Mouse (Mus musculus) brown adipose tissue, adult 24 weeks (tissue): ENCODE measurements around the gene Foxa2. TPM values are rescaled to one million over a fixed set of nuclear protein-coding genes. Genes with fewer than 3 reads are reported as not detected.

Source experiments
- H3K27ac ChIP-seq: fragments of 200-500 bp; replicated peaks from 2 replicates; pipeline ENCODE4 v1.5.1; 2012; ENCODE audit warnings: low read depth, mild to moderate bottlenecking, low read length
- H3K4me1 ChIP-seq: fragments of 200-500 bp; 2 replicates; pipeline ENCODE4 v1.6.1; 2012; ENCODE audit warnings: low read length, mixed read lengths; ENCODE audit not compliant: control insufficient read depth, insufficient read depth, insufficient read length
- H3K4me3 ChIP-seq: fragments of 200-500 bp; 2 replicates; pipeline ENCODE4 v1.5.1; 2012; ENCODE audit warnings: low read depth, mild to moderate bottlenecking, low read length, moderate library complexity; ENCODE audit not compliant: insufficient read depth
- polyA plus RNA-seq: library from polyadenylated mRNA; stranded (reverse); fragments of >200 nt; gene quantifications from 2 replicates; pipeline ENCODE4 v1.2.4, GENCODE M21; 2012; ENCODE audit not compliant: missing spikeins, insufficient read depth, insufficient read length

The Foxa2 gene
- polyA plus RNA-seq, 1 experiment = not detected

GRCm38 (mm10) chr2:147998206-147998966 is 48.4 kb downstream of the Foxa2 start:
- Histone ChIP-seq H3K4me3 (no peak overlapping the region), H3K27ac (no peak overlapping the region), H3K4me1 (no peaks in the 10 kb centered on the region)

GRCm38 (mm10) chr2:147996781-147997180 is 50.0 kb downstream of the Foxa2 start:
- H3K4me1 ChIP-seq = no peaks in the 10 kb centered on the region
- no peak overlapping the region for H3K27ac ChIP-seq
- no peak overlapping the region for H3K4me3 ChIP-seq

DNA sequence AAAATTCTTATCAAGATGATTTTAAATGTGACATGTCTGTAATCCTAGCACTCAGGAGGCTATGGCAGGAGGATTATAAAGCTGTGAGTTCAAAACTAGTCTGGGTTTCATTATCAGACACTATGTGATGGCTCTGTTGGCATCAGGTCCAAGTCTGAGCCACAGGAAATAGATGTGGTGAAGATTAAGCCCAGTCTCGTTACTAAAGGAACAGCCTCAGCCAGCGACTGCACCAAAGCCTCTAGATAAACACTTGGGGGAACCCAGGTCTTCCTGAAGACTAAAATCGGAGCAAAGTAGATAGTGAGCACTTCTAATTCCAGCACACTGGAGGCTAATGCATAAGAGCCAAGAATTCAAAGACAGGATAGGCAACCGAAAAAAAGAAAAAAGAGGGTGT is 52.9 kb downstream of the Foxa2 start:
- Histone ChIP-seq H3K4me1 (no peaks in the 10 kb centered on the region), H3K4me3 (no peak overlapping the region), H3K27ac (no peak overlapping the region)

DNA sequence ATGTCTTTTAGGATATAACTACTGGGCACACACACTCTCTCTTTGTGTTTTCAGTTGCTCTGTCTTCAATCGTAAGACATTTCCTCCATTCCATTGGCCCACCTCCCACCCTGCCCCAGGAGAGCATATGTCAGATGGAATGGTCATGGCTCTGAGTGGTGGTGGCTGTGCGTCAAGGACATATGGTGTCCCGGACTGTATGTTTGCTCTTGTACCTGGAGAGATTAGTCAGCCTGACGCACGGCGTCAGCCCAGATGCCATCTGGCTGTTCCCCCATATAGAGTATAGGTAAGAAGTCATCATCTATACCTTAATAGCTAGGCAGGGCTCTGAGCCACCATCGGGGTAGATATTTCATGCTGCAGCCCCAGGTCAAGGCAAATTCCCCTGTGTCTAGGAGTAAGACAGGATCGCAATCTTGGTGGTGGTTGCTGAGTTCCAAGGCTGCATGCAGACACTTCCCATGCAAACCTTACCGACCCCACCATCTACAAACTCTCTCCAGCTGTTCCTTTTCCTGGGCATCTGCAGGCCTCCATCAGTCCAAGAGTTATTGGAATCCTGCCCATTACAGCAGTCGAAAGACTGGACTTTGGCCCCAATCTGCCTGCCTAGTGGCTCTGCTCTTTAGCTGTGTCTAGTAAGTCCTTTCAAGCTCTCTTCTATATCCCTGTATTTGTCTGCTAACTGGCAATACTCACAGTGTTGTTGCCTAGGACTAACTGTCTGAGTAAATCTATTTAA is 53.7 kb downstream of the Foxa2 start:
- no peak overlapping the region for H3K4me3 ChIP-seq
- H3K4me1 ChIP-seq = no peaks in the 10 kb centered on the region
- H3K27ac ChIP-seq = no peak overlapping the region
